In genomic region chr4:154674966-154675365, GRCm38 (mm10) we compare ENCODE assay signal across 14 mouse cellular contexts. TPM values are rescaled to one million over a fixed set of nuclear protein-coding genes. Genes with fewer than 3 reads are reported as not detected.
A peak's percentile ranks its signal among the peaks of the same experiment; 100 is the strongest.
DNase-seq lines count a peak whose midpoint lies in the region; ATAC-seq and TF ChIP-seq lines count a peak whose summit lies in the region.
"Had no signal": no experiment of that assay in that cellular context is flagged by ENCODE, and none has a peak within 500 bp of the region (broad histone marks: within the 10 kb centered on the region; RNA-seq: fewer than 3 reads in every experiment).

No protein-coding gene starts in this region.

- H3K27ac ChIP-seq in heart, embryonic 13.5 days (replicated peaks): no peak overlapping the region
- H3K27ac ChIP-seq in embryonic facial prominence, embryonic 14.5 days (replicated peaks; ENCODE audit: low read depth, low read length): no peak overlapping the region
- no peak overlapping the region for H3K27ac ChIP-seq in hindbrain, postnatal 0 days
- H3K27ac ChIP-seq in midbrain, postnatal 0 days (ENCODE audit: low read depth, low read length): no peak overlapping the region
- no peak overlapping the region for H3K27ac ChIP-seq in liver, embryonic 12.5 days

- ATAC-seq in heart, embryonic 13.5 days (ENCODE audit: extremely low read depth, insufficient number of reproducible peaks, low FRiP score, low TSS enrichment): no peak
- no peak; the same call in 1 of the 2 replicates for ATAC-seq in embryonic facial prominence, embryonic 14.5 days (ENCODE audit: low read depth)
- ATAC-seq in hindbrain, postnatal 0 days: no peak
- ATAC-seq in midbrain, postnatal 0 days (ENCODE audit: low FRiP score): no peak
- ATAC-seq in liver, embryonic 12.5 days: no peak
- no peak for ATAC-seq in megakaryocyte progenitor cell, adult 5-6 weeks (replicated peaks; ENCODE audit: poor library complexity)
- ATAC-seq: inflammation-experienced regulatory T-cells, adult 6 months had no signal

- H3K36me3 ChIP-seq in heart, embryonic 13.5 days: no peaks in the 10 kb centered on the region
- no peaks in the 10 kb centered on the region for H3K36me3 ChIP-seq in embryonic facial prominence, embryonic 14.5 days (ENCODE audit: control insufficient read depth, insufficient read depth, low read length)
- no peaks in the 10 kb centered on the region for H3K36me3 ChIP-seq in hindbrain, postnatal 0 days (ENCODE audit: insufficient read depth, low read length)
- no peaks in the 10 kb centered on the region for H3K36me3 ChIP-seq in midbrain, postnatal 0 days (ENCODE audit: insufficient read depth, low read length)
- no peaks in the 10 kb centered on the region for H3K36me3 ChIP-seq in liver, embryonic 12.5 days

- H3K9ac ChIP-seq in heart, embryonic 13.5 days: no peak overlapping the region
- no peak overlapping the region for H3K9ac ChIP-seq in embryonic facial prominence, embryonic 14.5 days (ENCODE audit: low read depth, low read length)
- H3K9ac ChIP-seq in hindbrain, postnatal 0 days (replicated peaks; ENCODE audit: low read length): no peak overlapping the region
- no peak overlapping the region for H3K9ac ChIP-seq in midbrain, postnatal 0 days (replicated peaks; ENCODE audit: low read length, poor library complexity, severe bottlenecking)
- no peak overlapping the region for H3K9ac ChIP-seq in liver, embryonic 12.5 days

- 49% methylated on average over 15 of the region's 15 CpGs for WGBS in heart, embryonic 13.5 days
- WGBS in embryonic facial prominence, embryonic 14.5 days: 28% methylated on average over 15 of the region's 15 CpGs
- whole genome bisulfite sequencing in hindbrain, postnatal 0 days: 25% methylated on average over 15 of the region's 15 CpGs
- 18% methylated on average over 15 of the region's 15 CpGs for WGBS in midbrain, postnatal 0 days
- 43% methylated on average over 15 of the region's 15 CpGs for WGBS in liver, embryonic 12.5 days (ENCODE audit: insufficient replicate concordance)

- H3K9me3 ChIP-seq in heart, embryonic 13.5 days: no peaks in the 10 kb centered on the region
- no peaks in the 10 kb centered on the region for H3K9me3 ChIP-seq in embryonic facial prominence, embryonic 14.5 days (ENCODE audit: control insufficient read depth, low read length)
- no peaks in the 10 kb centered on the region for H3K9me3 ChIP-seq in hindbrain, postnatal 0 days (ENCODE audit: low read length)
- no peaks in the 10 kb centered on the region for H3K9me3 ChIP-seq in midbrain, postnatal 0 days (ENCODE audit: low read length)
- H3K9me3 ChIP-seq in liver, embryonic 12.5 days (replicated peaks): no peaks in the 10 kb centered on the region

- H3K4me1 ChIP-seq in heart, embryonic 13.5 days: no peaks in the 10 kb centered on the region
- H3K4me1 ChIP-seq in embryonic facial prominence, embryonic 14.5 days (ENCODE audit: control insufficient read depth, insufficient read depth, low read length): no peaks in the 10 kb centered on the region
- no peaks in the 10 kb centered on the region for H3K4me1 ChIP-seq in hindbrain, postnatal 0 days (ENCODE audit: insufficient read depth, low read length)
- no peaks in the 10 kb centered on the region for H3K4me1 ChIP-seq in midbrain, postnatal 0 days (ENCODE audit: insufficient read depth, low read length)
- no peaks in the 10 kb centered on the region for H3K4me1 ChIP-seq in liver, embryonic 12.5 days

- H3K4me3 ChIP-seq in heart, embryonic 13.5 days: no peak overlapping the region
- no peak overlapping the region for H3K4me3 ChIP-seq in embryonic facial prominence, embryonic 14.5 days (ENCODE audit: low read depth, low read length)
- H3K4me3 ChIP-seq in hindbrain, postnatal 0 days (ENCODE audit: low read length): no peak overlapping the region
- no peak overlapping the region for H3K4me3 ChIP-seq in midbrain, postnatal 0 days (ENCODE audit: low read depth, low read length)
- no peak overlapping the region for H3K4me3 ChIP-seq in liver, embryonic 12.5 days

- no peak for TF ChIP-seq CTCF in hindbrain, postnatal 0 days (IDR thresholded peaks at IDR 0.05; ENCODE audit: low read depth)
- TF ChIP-seq CTCF in midbrain, postnatal 0 days (IDR thresholded peaks at IDR 0.05): no peak

- no peak for DNase-seq in heart, postnatal 10 days
- no peak for DNase-seq in embryonic facial prominence, embryonic 14.5 days (ENCODE audit: low spot score)
- peak; percentile 36 for DNase-seq in hindbrain, postnatal 0 days (ENCODE audit: low spot score)
- DNase-seq in midbrain, postnatal 0 days (ENCODE audit: low spot score): peak; percentile 36
- DNase-seq in ovary, postnatal 10 days (ENCODE audit: low spot score): no peak

- peaks cover 77% of the 10 kb centered on the region for H3K27me3 ChIP-seq in heart, embryonic 13.5 days (replicated peaks)
- H3K27me3 ChIP-seq in embryonic facial prominence, embryonic 14.5 days (replicated peaks; ENCODE audit: control insufficient read depth, insufficient read depth, low read length): no peaks in the 10 kb centered on the region; the same call in 1 of the 2 replicates
- no peaks in the 10 kb centered on the region for H3K27me3 ChIP-seq in hindbrain, postnatal 0 days (ENCODE audit: insufficient read depth, low read length)
- H3K27me3 ChIP-seq in midbrain, postnatal 0 days (ENCODE audit: insufficient read depth, low read length): no peaks in the 10 kb centered on the region; the same call in 1 of the 2 replicates
- peaks cover 16% of the 10 kb centered on the region; the same call in 1 of the 2 replicates for H3K27me3 ChIP-seq in liver, embryonic 12.5 days (replicated peaks)

- intact Hi-C loops in heart, postnatal 10 days (cut with DNase I): loop anchor here (1.0 kb wide), 1 partner anchor 346 kb away; no protein-coding TSS in a partner anchor

- peak overlapping the region; percentile 35 for H3K4me2 ChIP-seq in heart, embryonic 13.5 days
- H3K4me2 ChIP-seq in embryonic facial prominence, embryonic 14.5 days (ENCODE audit: low read depth, low read length): peak overlapping the region; percentile 19
- peak overlapping the region; percentile 10; the same call in 1 of the 2 replicates for H3K4me2 ChIP-seq in hindbrain, postnatal 0 days (ENCODE audit: low read depth, low read length)
- peak overlapping the region; percentile 28 for H3K4me2 ChIP-seq in midbrain, postnatal 0 days (ENCODE audit: low read depth, low read length, poor library complexity, severe bottlenecking)
- H3K4me2 ChIP-seq in liver, embryonic 12.5 days: no peak overlapping the region

RNA-seq across cellular contexts. Expression of gene Actrt2, which starts 7.3 kb away (rescaled TPM):
- polyA plus RNA-seq in heart, embryonic 13.5 days (2015; fragmentation: Nextera tagmentation; extraction: Ambion mirVana): not detected in 2 replicates
- total RNA-seq in heart, postnatal 10 days (2021): not detected
- polyA plus RNA-seq in embryonic facial prominence, embryonic 14.5 days (2014; fragmentation: Nextera tagmentation; extraction: Ambion mirVana): not detected in 2 replicates
- total RNA-seq in hindbrain, postnatal 0 days (2014; rRNA removed): not detected in 2 replicates
- not detected in 2 replicates for polyA plus RNA-seq in hindbrain, postnatal 0 days (2015; fragmentation: Nextera tagmentation; extraction: Ambion mirVana)
- total RNA-seq in midbrain, postnatal 0 days (2014; rRNA removed): not detected in 2 replicates
- polyA plus RNA-seq in midbrain, postnatal 0 days (2015; fragmentation: Nextera tagmentation; extraction: Ambion mirVana): not detected in 2 replicates
- polyA plus RNA-seq in liver, embryonic 12.5 days (2016; fragmentation: Nextera tagmentation; extraction: Ambion mirVana): not detected in 2 replicates
- total RNA-seq in megakaryocyte progenitor cell, adult 5-6 weeks (2015): not detected in 2 replicates
- total RNA-seq in megakaryocyte progenitor cell, adult 5-6 weeks (2017): not detected in 2 replicates
- total RNA-seq: adrenal gland, postnatal 25 days; granulocyte monocyte progenitor cell, adult 5-6 weeks; left cerebral cortex, postnatal 14 days had no signal
- polyA plus RNA-seq: inflammation-experienced regulatory T-cells, adult 6 months; lung, embryonic 16.5 days; thymus, postnatal 0 days had no signal

RNA-seq across cellular contexts. Expression of gene Prdm16, which starts 38.3 kb away (rescaled TPM):
- polyA plus RNA-seq in heart, embryonic 13.5 days (2015; fragmentation: Nextera tagmentation; extraction: Ambion mirVana): 15.3 and 19.3 TPM in 2 replicates
- total RNA-seq in heart, postnatal 10 days (2021): 10 to 100 TPM; 20.7 to 22.2 TPM
- 12.7 and 17.2 TPM in 2 replicates for polyA plus RNA-seq in embryonic facial prominence, embryonic 14.5 days (2014; fragmentation: Nextera tagmentation; extraction: Ambion mirVana)
- total RNA-seq in hindbrain, postnatal 0 days (2014; rRNA removed): 5.3 and 5.8 TPM in 2 replicates
- 10.3 and 10.5 TPM in 2 replicates for polyA plus RNA-seq in hindbrain, postnatal 0 days (2015; fragmentation: Nextera tagmentation; extraction: Ambion mirVana)
- 10.7 and 13.4 TPM in 2 replicates for total RNA-seq in midbrain, postnatal 0 days (2014; rRNA removed)
- polyA plus RNA-seq in midbrain, postnatal 0 days (2015; fragmentation: Nextera tagmentation; extraction: Ambion mirVana): 9.3 and 12.0 TPM in 2 replicates
- 2.4 and 2.7 TPM in 2 replicates for polyA plus RNA-seq in liver, embryonic 12.5 days (2016; fragmentation: Nextera tagmentation; extraction: Ambion mirVana)
- total RNA-seq in megakaryocyte progenitor cell, adult 5-6 weeks (2015): 0.79 and 2.1 TPM in 2 replicates
- 1.6 and 6.2 TPM in 2 replicates for total RNA-seq in megakaryocyte progenitor cell, adult 5-6 weeks (2017)

Comparison
In these comparisons a context has a peak if more than half of its experiments do, and no peak if none do; other contexts are left out.
1. DNase-seq: peak in hindbrain, postnatal 0 days (single experiment) and midbrain, postnatal 0 days (single experiment); none in heart, postnatal 10 days (0 of 2), embryonic facial prominence, embryonic 14.5 days (single experiment) and ovary, postnatal 10 days (single experiment).